In the genomic region with DNA sequence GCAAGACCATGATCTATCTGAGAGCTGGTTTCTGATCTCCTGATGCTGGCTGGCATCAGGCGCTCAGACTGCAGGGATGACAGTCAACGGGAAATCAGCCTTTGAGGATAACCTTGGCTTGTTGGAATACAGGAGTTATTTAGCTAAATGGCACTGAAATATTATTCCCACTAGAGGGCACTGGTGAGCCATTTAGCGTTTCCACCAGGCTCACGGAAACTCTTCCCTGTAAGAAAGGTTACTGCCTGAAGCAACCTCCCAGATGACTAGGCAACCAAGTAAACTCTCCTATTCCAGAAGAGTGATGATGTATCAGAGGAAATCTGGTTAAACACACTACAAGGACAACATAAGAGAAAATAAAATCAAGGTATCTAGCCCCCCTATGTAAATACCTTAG, we compare ENCODE assay signal across 9 mouse cellular contexts. TPM values are rescaled to one million over a fixed set of nuclear protein-coding genes. Genes with fewer than 3 reads are reported as not detected.
DNase-seq lines count a peak whose midpoint lies in the region; ATAC-seq and TF ChIP-seq lines count a peak whose summit lies in the region.
"Had no signal": no experiment of that assay in that cellular context is flagged by ENCODE, and none has a peak within 500 bp of the region (broad histone marks: within the 10 kb centered on the region; RNA-seq: fewer than 3 reads in every experiment).

No protein-coding gene starts in this region.

- H3K4me3 ChIP-seq in E14TG2a.4 (replicated peaks; ENCODE audit: low read length) = no peak overlapping the region
- no peak overlapping the region for H3K4me3 ChIP-seq in limb, embryonic 10.5 days
- no peak overlapping the region for H3K4me3 ChIP-seq in neural tube, embryonic 11.5 days (ENCODE audit: low read depth, low read length)
- H3K4me3 ChIP-seq: hindbrain, embryonic 15.5 days had no signal

- 0 out of 2 replicates have a peak, but pooled peaks cover 3% of the 10 kb centered on the region for H3K27me3 ChIP-seq in E14TG2a.4 (ENCODE audit: insufficient read depth, low read length)
- no peaks in the 10 kb centered on the region for H3K27me3 ChIP-seq in limb, embryonic 10.5 days (ENCODE audit: low read depth, poor library complexity, severe bottlenecking)
- H3K27me3 ChIP-seq in neural tube, embryonic 11.5 days (ENCODE audit: control insufficient read depth, insufficient read depth, low read length) = no peaks in the 10 kb centered on the region
- H3K27me3 ChIP-seq: hindbrain, embryonic 15.5 days had no signal

- DNase-seq in A20 (ENCODE audit: low read depth, low spot score) = peak; percentile 86
- peak; percentile 63 for DNase-seq in c-Kit-negative CD71-positive TER-119-positive erythroid progenitor cells, embryonic 14.5 days (ENCODE audit: low read depth, low spot score)
- DNase-seq in forelimb bud, embryonic 11.5 days (ENCODE audit: low read depth, low spot score) = peak; percentile 93
- peak; percentile 75 to 80 for DNase-seq in kidney, adult 8-10 months
- DNase-seq in limb, embryonic 10.5 days (ENCODE audit: low spot score) = peak; percentile 66
- DNase-seq in neural tube, embryonic 11.5 days (ENCODE audit: low spot score) = peak; percentile 69
- peak; percentile 52 to 54 for DNase-seq in thymus, postnatal 36 days

- no peaks in the 10 kb centered on the region for H3K36me3 ChIP-seq in E14TG2a.4 (ENCODE audit: insufficient read depth, low read length)
- no peaks in the 10 kb centered on the region for H3K36me3 ChIP-seq in limb, embryonic 10.5 days
- H3K36me3 ChIP-seq in neural tube, embryonic 11.5 days (ENCODE audit: control insufficient read depth, insufficient read depth, low read length) = no peaks in the 10 kb centered on the region
- H3K36me3 ChIP-seq: hindbrain, embryonic 15.5 days had no signal

- peak; percentile 91 for TF ChIP-seq CTCF in E14TG2a.4 (conservative IDR thresholded peaks at IDR 0.05; ENCODE audit: low read length)

- ATAC-seq in neural tube, embryonic 11.5 days (ENCODE audit: insufficient read depth, low FRiP score, low TSS enrichment) = no peak

- WGBS in limb, embryonic 10.5 days = 5% methylated on average over 4 of the region's 4 CpGs
- 8% methylated on average over 4 of the region's 4 CpGs for WGBS in neural tube, embryonic 11.5 days

- no peak overlapping the region for H3K27ac ChIP-seq in limb, embryonic 10.5 days
- no peak overlapping the region for H3K27ac ChIP-seq in neural tube, embryonic 11.5 days (ENCODE audit: low read depth, low read length)
- H3K27ac ChIP-seq: hindbrain, embryonic 15.5 days had no signal

- H3K4me1 ChIP-seq in E14TG2a.4 (replicated peaks; ENCODE audit: low read depth, low read length) = peaks cover 10% of the 10 kb centered on the region
- H3K4me1 ChIP-seq in limb, embryonic 10.5 days = peaks cover 30% of the 10 kb centered on the region
- H3K4me1 ChIP-seq in neural tube, embryonic 11.5 days (ENCODE audit: control insufficient read depth, insufficient read depth, low read length) = peaks cover 3% of the 10 kb centered on the region; the same call in 1 of the 2 replicates

- H3K4me2 ChIP-seq in neural tube, embryonic 11.5 days (ENCODE audit: low read depth) = no peak overlapping the region
- H3K4me2 ChIP-seq: hindbrain, embryonic 15.5 days had no signal

- H3K9me3 ChIP-seq in E14TG2a.4 (ENCODE audit: low read length) = peaks cover 4% of the 10 kb centered on the region; the same call in 1 of the 2 replicates
- H3K9me3 ChIP-seq in limb, embryonic 10.5 days (replicated peaks) = no peaks in the 10 kb centered on the region; the same call in 1 of the 2 replicates
- no peaks in the 10 kb centered on the region for H3K9me3 ChIP-seq in neural tube, embryonic 11.5 days (ENCODE audit: control insufficient read depth, low read length)
- H3K9me3 ChIP-seq: hindbrain, embryonic 15.5 days had no signal

- no peak overlapping the region for H3K9ac ChIP-seq in neural tube, embryonic 11.5 days (ENCODE audit: low read length)
- H3K9ac ChIP-seq: hindbrain, embryonic 15.5 days had no signal

RNA-seq across cellular contexts. Expression of gene Ptp4a2, which starts 25.8 kb away (rescaled TPM):
- 298 and 321 TPM in 2 replicates for polyA plus RNA-seq in limb, embryonic 10.5 days (2016; fragmentation: Nextera tagmentation; extraction: Ambion mirVana)
- 316 and 317 TPM in 2 replicates for polyA plus RNA-seq in neural tube, embryonic 11.5 days (2014; fragmentation: Nextera tagmentation; extraction: Ambion mirVana)

RNA-seq across cellular contexts. Expression of gene Khdrbs1, which starts 43.1 kb away (rescaled TPM):
- 156 and 179 TPM in 2 replicates for polyA plus RNA-seq in limb, embryonic 10.5 days (2016; fragmentation: Nextera tagmentation; extraction: Ambion mirVana)
- 183 and 195 TPM in 2 replicates for polyA plus RNA-seq in neural tube, embryonic 11.5 days (2014; fragmentation: Nextera tagmentation; extraction: Ambion mirVana)
